Mouse (Mus musculus): Measurements from ENCODE around the gene Frmd4a. TPM values are rescaled to one million over a fixed set of nuclear protein-coding genes. Genes with fewer than 3 reads are reported as not detected.

Gene Frmd4a
- total and polyA plus RNA-seq, 2 experiments from 2014 or later: 42.5 to 60.2 TPM

- DNase-seq (ENCODE audit: low spot score) (peak; percentile 50), ATAC-seq (ENCODE audit: low FRiP score) (peak; percentile 57; the same call in 1 of the 2 replicates)
- Histone ChIP-seq H3K27me3 (ENCODE audit: insufficient read depth, low read length) (no peaks in the 10 kb centered on the region), H3K27ac (ENCODE audit: low read depth, low read length) (peak overlapping the region; percentile 47; the same call in 1 of the 2 replicates), H3K4me2 (ENCODE audit: low read depth, low read length, poor library complexity, severe bottlenecking) (no peak overlapping the region), H3K9me3 (ENCODE audit: low read length) (no peaks in the 10 kb centered on the region), H3K36me3 (ENCODE audit: insufficient read depth, low read length) (no peaks in the 10 kb centered on the region), H3K4me1 (ENCODE audit: insufficient read depth, low read length) (peaks cover 6% of the 10 kb centered on the region; the same call in 1 of the 2 replicates), H3K9ac (replicated peaks; ENCODE audit: low read length, poor library complexity, severe bottlenecking) (no peak overlapping the region), H3K4me3 (ENCODE audit: low read depth, low read length) (no peak overlapping the region)
- WGBS: 37% methylated on average over 7 of the region's 7 CpGs
- no peak for TF ChIP-seq CTCF (IDR thresholded peaks at IDR 0.05)
Measured at GRCm38 (mm10) chr2:4071831-4072230, 54.3 kb downstream of the Frmd4a start.

GRCm38 (mm10) chr2:4083877-4084276 lies 66.4 kb downstream of the Frmd4a start:
- Histone ChIP-seq H3K4me1 (ENCODE audit: insufficient read depth, low read length) (no peaks in the 10 kb centered on the region), H3K9me3 (ENCODE audit: low read length) (no peaks in the 10 kb centered on the region), H3K27ac (ENCODE audit: low read depth, low read length) (no peak overlapping the region), H3K27me3 (ENCODE audit: insufficient read depth, low read length) (no peaks in the 10 kb centered on the region), H3K9ac (replicated peaks; ENCODE audit: low read length, poor library complexity, severe bottlenecking) (no peak overlapping the region), H3K4me2 (ENCODE audit: low read depth, low read length, poor library complexity, severe bottlenecking) (no peak overlapping the region), H3K36me3 (ENCODE audit: insufficient read depth, low read length) (peaks cover 7% of the 10 kb centered on the region; the same call in 1 of the 2 replicates), H3K4me3 (ENCODE audit: low read depth, low read length) (no peak overlapping the region)
- no peak for TF ChIP-seq CTCF (IDR thresholded peaks at IDR 0.05)
- 43% methylated on average over 6 of the region's 6 CpGs for WGBS
- peak; percentile 67 for DNase-seq (ENCODE audit: low spot score)
- no peak for ATAC-seq (ENCODE audit: low FRiP score)

- TF ChIP-seq CTCF (IDR thresholded peaks at IDR 0.05): no peak
- Histone ChIP-seq H3K4me2 (ENCODE audit: low read depth, low read length, poor library complexity, severe bottlenecking) (no peak overlapping the region), H3K9ac (replicated peaks; ENCODE audit: low read length, poor library complexity, severe bottlenecking) (no peak overlapping the region), H3K4me1 (ENCODE audit: insufficient read depth, low read length) (peaks cover 13% of the 10 kb centered on the region), H3K36me3 (ENCODE audit: insufficient read depth, low read length) (no peaks in the 10 kb centered on the region), H3K4me3 (ENCODE audit: low read depth, low read length) (no peak overlapping the region), H3K9me3 (ENCODE audit: low read length) (no peaks in the 10 kb centered on the region), H3K27ac (ENCODE audit: low read depth, low read length) (no peak overlapping the region), H3K27me3 (ENCODE audit: insufficient read depth, low read length) (no peaks in the 10 kb centered on the region)
- DNase-seq (ENCODE audit: low spot score) (no peak), ATAC-seq (ENCODE audit: low FRiP score) (no peak)
- WGBS: 94% methylated on average over 1 of the region's 1 CpGs
Measured at GRCm38 (mm10) chr2:4097601-4098000, 80.1 kb downstream of the Frmd4a start.

- peak; percentile 56 for TF ChIP-seq CTCF (IDR thresholded peaks at IDR 0.05)
- no peaks in the 10 kb centered on the region for H3K36me3 ChIP-seq (ENCODE audit: insufficient read depth, low read length)
- H3K9me3 ChIP-seq (ENCODE audit: low read length): no peaks in the 10 kb centered on the region
- no peak overlapping the region for H3K4me3 ChIP-seq (ENCODE audit: low read depth, low read length)
- H3K9ac ChIP-seq (replicated peaks; ENCODE audit: low read length, poor library complexity, severe bottlenecking): no peak overlapping the region
- ATAC-seq (ENCODE audit: low FRiP score): peak; percentile 83
- H3K27ac ChIP-seq (ENCODE audit: low read depth, low read length): peak overlapping the region; percentile 13; the same call in 1 of the 2 replicates
- 19% methylated on average over 8 of the region's 8 CpGs for WGBS
- no peaks in the 10 kb centered on the region for H3K27me3 ChIP-seq (ENCODE audit: insufficient read depth, low read length)
- peaks cover 13% of the 10 kb centered on the region for H3K4me1 ChIP-seq (ENCODE audit: insufficient read depth, low read length)
- H3K4me2 ChIP-seq (ENCODE audit: low read depth, low read length, poor library complexity, severe bottlenecking): peak overlapping the region; percentile 13; the same call in 1 of the 2 replicates
- DNase-seq (ENCODE audit: low spot score): peak; percentile 79
Measured at GRCm38 (mm10) chr2:4098948-4099776, 81.6 kb downstream of the Frmd4a start.

- H3K9ac ChIP-seq (replicated peaks; ENCODE audit: low read length, poor library complexity, severe bottlenecking): no peak overlapping the region
- no peak overlapping the region for H3K4me2 ChIP-seq (ENCODE audit: low read depth, low read length, poor library complexity, severe bottlenecking)
- peaks cover 13% of the 10 kb centered on the region for H3K4me1 ChIP-seq (ENCODE audit: insufficient read depth, low read length)
- peak overlapping the region; percentile 13; the same call in 1 of the 2 replicates for H3K27ac ChIP-seq (ENCODE audit: low read depth, low read length)
- ATAC-seq (ENCODE audit: low FRiP score): peak; percentile 35; the same call in 1 of the 2 replicates
- no peak overlapping the region for H3K4me3 ChIP-seq (ENCODE audit: low read depth, low read length)
- no peaks in the 10 kb centered on the region for H3K36me3 ChIP-seq (ENCODE audit: insufficient read depth, low read length)
- no peak for DNase-seq (ENCODE audit: low spot score)
- H3K9me3 ChIP-seq (ENCODE audit: low read length): no peaks in the 10 kb centered on the region
- no peaks in the 10 kb centered on the region for H3K27me3 ChIP-seq (ENCODE audit: insufficient read depth, low read length)
- no peak for TF ChIP-seq CTCF (IDR thresholded peaks at IDR 0.05)
Measured at GRCm38 (mm10) chr2:4099777-4100104, 82.2 kb downstream of the Frmd4a start.

- H3K27me3 ChIP-seq (ENCODE audit: insufficient read depth, low read length): no peaks in the 10 kb centered on the region
- WGBS: 56% methylated on average over 2 of the region's 2 CpGs
- H3K9ac ChIP-seq (replicated peaks; ENCODE audit: low read length, poor library complexity, severe bottlenecking): no peak overlapping the region
- no peak overlapping the region for H3K4me3 ChIP-seq (ENCODE audit: low read depth, low read length)
- DNase-seq (ENCODE audit: low spot score) (peak; percentile 44), ATAC-seq (ENCODE audit: low FRiP score) (no peak)
- H3K9me3 ChIP-seq (ENCODE audit: low read length): no peaks in the 10 kb centered on the region
- no peak overlapping the region for H3K4me2 ChIP-seq (ENCODE audit: low read depth, low read length, poor library complexity, severe bottlenecking)
- H3K27ac ChIP-seq (ENCODE audit: low read depth, low read length): no peak overlapping the region
- no peaks in the 10 kb centered on the region for H3K36me3 ChIP-seq (ENCODE audit: insufficient read depth, low read length)
- TF ChIP-seq CTCF (IDR thresholded peaks at IDR 0.05): no peak
- peaks cover 13% of the 10 kb centered on the region for H3K4me1 ChIP-seq (ENCODE audit: insufficient read depth, low read length)
Measured at GRCm38 (mm10) chr2:4101370-4101769, 83.9 kb downstream of the Frmd4a start.

Data from midbrain, postnatal 0 days (tissue).